Mouse (Mus musculus) ovary, adult 18-20 months (tissue): ENCODE results near the gene Eef1akmt1.
A peak's percentile ranks its signal among the peaks of the same experiment; 100 is the strongest.

Experiments
- DNase-seq: peaks from one replicate; pipeline ENCODE4 v3.0.0; 2022; ENCODE audit warnings: low spot score, mixed read lengths

Gene Eef1akmt1

DNA sequence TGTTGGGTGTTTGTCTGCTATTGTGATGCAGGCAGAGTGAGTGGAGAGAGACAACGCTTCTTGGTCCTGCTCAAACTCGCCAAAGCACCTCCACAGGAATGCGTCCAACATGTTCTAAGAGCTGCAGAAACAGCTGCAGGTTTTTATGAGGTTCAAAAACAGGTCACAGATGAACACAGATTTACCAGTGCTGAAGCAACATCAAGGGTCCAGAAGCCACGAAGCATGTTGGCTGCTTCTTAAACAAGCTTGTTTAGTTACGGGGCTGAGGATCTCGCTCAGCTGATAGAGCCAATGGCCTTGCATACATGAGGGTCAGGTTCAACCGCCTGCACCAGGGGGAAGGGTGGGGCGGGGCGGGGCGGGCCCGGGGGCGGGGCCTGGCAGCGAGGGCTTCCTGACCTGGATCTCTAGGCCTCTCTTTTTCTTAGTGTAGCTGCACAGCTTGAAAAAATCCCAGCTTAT is 24.8 kb downstream of the Eef1akmt1 start:
- DNase-seq = no peak

DNA sequence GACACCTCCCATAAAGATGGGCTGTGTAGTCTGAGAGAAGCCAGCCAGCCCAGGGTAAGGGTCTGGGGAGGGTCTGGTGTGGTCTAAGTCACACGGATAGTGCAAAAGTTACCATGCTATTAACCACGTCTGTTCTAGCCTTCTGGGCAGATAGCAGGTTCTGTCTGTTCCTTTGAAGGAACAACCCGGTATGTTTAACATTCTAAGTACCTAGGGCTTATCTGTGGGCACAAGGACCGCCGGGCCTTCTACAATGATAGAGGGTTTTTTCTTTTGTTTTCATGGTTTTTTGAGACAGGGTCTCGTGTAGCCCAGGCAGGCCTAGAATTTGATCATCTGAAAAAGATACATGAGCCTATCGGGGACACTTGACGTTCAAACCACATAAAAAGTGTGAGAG is 25.3 kb downstream of the Eef1akmt1 start:
- DNase-seq = no peak

DNA sequence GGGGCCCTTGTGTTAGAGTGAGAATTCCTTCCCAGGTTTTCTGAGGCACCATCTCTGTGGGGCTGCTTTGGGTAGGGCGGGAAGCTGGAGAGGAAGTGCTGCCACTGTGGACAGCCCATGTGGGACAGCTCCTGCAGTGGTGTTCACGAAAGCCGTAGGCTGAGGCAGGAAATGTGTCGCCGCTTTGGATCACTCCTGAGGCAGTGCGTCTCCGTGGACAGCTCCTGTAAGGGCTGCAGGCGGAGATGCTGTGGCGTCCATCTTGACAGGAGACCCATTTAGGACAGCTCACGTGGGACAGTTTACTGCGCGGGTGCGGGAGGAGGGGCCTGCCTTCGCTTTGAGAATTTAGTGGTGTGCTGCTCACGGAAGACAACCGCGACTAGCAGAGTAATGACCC is 25.9 kb downstream of the Eef1akmt1 start:
- DNase-seq = no peak

GRCm38 (mm10) chr14:57543420-57544039 is 27.9 kb downstream of the Eef1akmt1 start:
- no peak for DNase-seq

GRCm38 (mm10) chr14:57542231-57542630 is 29.2 kb downstream of the Eef1akmt1 start:
- DNase-seq = no peak

DNA sequence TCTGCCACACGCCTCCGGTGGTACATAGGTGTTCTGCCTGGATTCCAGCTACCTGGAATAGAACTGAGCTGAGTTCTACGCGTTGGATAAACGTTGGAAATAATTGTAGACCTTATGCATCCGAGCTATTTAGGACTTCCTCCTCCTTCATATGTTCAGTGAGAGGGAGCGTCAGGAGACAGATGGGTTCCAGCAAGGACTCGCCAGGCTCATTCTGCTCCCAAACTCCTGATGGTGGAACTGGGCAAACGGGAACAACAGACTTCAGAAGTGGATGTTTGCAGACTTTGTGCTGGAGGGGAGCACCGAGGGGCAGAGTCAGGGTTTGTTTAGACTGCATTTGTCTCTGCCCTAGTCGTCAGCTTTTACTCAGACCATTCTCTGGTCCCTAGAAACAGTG is 30.7 kb downstream of the Eef1akmt1 start:
- no peak for DNase-seq

DNA sequence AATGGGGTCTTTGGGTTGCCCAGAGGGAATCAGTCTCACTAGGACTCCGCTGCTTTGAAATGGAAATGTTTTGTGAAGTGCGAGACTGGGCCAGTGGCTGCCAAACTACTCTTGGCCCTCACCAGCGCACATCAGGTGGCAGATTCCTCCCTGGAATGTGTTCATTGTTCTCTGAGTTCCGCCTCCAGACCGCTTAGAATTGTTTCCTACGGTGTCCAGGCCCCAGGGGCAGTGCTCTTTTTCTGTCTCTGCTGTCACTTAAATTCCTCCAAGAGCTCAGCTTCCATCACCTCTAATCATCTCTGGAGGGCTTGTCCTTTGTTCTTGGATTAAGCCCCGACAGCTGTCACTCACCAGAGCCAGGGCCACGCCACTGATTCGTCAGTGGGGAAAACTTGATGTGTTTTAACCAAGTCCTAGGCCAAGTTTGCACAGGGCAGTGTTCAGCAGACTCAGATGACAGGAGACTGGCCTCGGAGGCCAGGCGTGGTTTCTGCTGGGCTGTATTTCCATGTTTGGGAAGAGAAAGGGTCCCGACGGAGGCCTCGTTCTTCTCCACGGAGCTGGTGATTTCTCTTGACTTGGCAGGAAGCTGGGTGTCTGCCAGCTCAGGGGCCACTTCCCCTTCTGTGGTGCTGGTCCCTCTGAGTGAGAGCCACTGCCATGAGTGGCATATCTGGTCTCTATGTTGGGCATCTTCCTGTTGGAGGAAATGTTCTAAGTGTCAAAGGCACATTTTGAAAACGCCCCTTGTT is 34.0 kb downstream of the Eef1akmt1 start:
- no peak for DNase-seq

- DNase-seq = no peak
These were observed 34.6 kb downstream of the Eef1akmt1 start for GRCm38 (mm10) chr14:57536820-57537219.

DNA sequence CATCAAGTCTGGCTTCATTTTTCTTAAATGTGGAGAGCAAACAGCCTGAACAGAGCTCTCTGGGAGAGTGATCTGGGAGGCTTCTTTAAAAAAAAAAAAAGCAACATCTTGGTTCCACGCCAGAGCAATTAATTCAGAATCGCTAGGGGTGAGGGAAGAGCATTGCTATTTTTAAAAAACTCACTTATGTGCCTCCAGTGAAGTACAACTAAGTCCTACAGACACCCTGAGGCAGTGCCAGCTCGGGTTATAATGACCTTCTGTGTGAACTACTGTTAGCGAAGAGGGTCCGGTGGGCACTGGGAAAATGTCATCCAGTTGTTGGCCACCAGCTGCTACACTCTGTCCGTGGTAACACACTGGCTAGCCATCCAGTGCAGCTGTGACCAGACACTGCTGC is 35.8 kb downstream of the Eef1akmt1 start:
- DNase-seq = no peak

DNA sequence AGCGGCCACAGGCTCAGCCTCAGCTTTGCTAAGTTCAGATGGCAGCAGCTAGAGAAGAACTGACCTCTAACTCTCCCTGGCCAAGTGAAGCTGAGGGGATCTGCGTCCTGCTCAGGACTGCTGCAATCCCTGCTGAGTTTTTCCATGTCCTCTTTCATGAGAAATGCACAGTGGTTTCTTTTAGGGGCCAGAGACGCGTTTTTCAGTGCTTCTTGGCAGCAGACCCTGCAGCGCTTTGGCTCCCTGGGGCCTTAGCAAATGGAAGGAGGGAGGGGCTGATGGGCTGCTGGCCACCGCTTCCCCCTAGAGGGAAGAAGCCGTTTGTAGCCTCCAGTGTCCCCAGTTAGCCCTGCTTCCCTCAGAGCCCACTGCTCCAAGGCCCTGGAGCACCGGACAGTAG is 36.5 kb downstream of the Eef1akmt1 start:
- DNase-seq = no peak

- no peak for DNase-seq
These were observed 37.1 kb downstream of the Eef1akmt1 start for GRCm38 (mm10) chr14:57534346-57534745.

- no peak for DNase-seq
These were observed 37.6 kb downstream of the Eef1akmt1 start for GRCm38 (mm10) chr14:57533841-57534240.

- no peak for DNase-seq
These were observed 38.2 kb downstream of the Eef1akmt1 start for GRCm38 (mm10) chr14:57533214-57533613.

GRCm38 (mm10) chr14:57532577-57532976 is 38.8 kb downstream of the Eef1akmt1 start:
- no peak for DNase-seq

DNA sequence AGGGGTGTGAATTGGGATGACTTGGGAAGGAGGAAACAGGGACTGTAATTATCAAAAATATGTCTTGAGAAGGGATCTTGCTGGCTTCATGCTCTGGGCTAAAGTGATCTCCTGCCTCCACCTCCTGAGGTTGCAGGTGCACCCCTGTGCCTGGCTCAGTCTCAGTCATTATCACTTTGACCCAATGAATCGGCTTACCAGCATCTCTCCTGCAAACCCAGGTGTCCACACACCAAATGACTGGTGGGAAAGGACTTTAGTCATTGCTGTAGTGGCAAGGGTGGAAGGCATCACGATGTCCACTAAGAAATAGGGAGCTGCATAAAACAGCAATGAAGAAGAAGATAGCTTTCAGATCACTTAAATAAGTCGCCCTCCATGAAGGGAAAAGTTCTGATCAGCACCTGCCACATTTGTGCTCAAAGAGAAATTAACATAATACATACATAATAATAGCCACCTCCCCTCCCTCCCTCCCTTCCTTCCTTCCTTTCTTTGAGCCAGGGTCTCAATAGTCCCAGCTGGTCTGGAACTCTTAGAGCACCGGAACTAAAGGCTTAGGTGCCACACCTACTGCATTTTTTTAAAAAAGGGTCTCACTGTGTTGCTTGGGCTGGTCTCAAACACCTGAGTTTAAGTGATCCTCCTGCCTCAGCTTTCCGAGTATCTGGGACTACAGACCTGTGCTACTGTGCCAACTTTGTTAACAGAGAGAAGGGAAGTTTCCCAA is 41.5 kb downstream of the Eef1akmt1 start:
- no peak for DNase-seq

DNA sequence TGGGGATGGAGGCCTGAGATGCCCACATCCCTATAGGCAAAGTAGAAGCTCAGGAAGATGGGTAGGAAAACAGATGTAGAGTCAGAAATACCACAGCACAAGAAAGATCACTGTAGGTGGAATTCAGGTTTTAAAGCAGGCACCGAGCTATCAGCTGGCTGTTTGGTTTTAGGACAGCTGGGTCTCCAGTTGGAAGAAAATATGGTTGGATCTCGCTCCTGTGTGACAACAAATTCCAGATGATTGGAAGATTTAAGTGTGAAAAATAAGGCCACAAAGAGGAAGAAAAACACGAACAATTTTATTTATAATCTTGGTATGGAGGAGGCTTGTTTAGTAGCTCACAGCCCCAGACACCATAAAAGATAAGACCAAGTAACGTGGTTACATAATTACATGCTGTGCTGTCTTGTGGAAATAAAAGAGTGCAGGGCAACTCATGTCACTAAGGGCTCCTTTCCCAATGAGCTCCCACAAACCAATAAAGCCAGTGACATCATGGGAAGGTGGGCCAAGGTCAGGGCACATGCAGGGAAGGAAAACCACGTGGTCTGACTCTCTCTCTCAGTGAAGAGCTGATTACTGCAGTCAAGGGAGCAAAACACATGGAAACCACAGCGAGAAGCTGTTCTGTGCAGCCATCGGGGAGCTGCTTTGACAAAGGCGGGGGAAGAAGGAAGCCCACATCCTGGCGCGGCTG is 42.2 kb downstream of the Eef1akmt1 start:
- DNase-seq = peak; percentile 67

DNA sequence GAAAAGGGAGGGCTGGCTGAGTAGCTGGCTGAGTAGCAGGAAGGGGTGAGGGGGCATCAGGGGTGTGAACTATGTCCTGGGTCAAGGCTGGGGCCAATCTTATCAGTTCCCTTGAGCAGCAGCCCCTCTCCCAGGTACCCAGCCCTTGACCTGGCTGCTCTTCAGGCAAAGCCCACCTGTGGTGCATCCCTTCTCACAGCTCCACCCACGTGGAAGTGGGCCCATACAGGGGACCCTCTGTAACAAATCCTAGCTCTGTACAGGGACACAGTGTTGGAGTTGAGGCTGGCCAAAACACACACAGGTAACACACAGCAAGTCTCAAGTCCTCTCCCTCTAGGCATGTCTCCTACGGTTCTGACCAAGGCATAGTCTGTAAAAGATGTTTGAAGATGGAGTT is 43.8 kb downstream of the Eef1akmt1 start:
- no peak for DNase-seq

GRCm38 (mm10) chr14:57527122-57527521 is 44.3 kb downstream of the Eef1akmt1 start:
- DNase-seq = no peak

- no peak for DNase-seq
These were observed 45.3 kb downstream of the Eef1akmt1 start for GRCm38 (mm10) chr14:57526050-57526623.

DNA sequence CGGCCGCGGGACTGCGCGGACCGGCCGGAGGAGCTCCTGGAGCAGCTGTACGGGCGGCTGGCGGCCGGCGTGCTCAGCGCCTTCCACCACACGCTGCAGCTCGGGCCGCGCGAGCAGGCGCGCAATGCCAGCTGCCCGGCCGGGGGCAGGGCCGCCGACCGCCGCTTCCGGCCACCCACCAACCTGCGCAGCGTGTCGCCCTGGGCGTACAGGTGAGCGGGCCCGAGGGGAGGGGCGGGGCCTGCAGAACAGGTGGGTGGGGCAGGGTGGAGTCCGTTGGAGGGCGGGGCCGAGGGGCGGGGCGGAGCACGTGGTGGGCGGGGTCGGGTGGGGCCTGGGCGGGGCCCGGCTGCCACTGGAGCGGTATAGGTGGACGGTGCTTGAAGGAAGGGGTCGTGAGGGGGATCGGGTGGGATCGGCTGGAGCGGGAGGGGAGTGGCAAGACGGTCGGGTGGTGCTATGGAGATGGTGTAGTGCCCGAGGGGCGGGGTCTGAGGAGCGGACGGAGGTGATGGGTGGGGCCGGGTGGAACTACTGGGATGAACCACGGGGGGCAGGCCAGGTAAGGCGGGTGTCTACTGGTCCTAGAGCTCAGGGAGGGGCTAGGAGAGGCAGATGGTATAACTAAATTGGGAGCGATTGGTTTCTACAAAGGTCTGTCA is 45.9 kb downstream of the Eef1akmt1 start:
- DNase-seq = peak; percentile 60

DNA sequence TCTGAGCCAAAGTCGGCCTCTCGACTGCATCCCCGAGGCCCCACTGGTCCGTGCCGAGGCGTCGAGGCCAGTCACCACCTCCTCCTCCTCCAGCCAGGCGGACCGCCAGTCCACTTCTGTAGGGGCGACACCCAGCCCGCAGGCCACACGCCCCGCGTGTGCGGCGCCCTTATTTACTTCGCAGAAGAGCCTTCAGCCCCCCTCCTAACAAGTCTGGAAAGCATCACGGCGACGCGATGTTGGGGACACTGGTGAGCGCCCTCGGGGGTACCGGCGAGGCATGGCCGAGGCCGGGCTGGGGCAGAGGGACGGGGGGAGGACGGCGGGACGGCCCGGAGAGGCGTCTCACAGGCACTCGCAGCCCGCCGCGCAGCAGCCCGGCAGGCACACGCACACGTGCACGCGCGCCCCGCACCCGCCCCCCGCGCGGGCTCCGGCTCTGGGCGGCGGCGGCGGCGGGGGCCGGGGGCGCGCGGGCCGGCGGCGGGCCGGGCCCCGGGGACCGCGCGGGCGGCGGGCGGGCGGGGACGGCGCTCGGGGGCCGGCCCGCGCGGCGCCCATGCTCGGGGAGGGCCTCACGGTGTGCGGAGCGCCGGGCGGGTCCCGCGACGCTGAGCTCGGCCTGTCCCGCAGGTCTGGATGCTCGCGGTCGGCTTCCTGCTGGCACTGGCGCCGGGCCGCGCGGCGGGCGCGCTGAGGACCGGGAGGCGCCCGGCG is 46.6 kb downstream of the Eef1akmt1 start, which contains the start of gene Il17d:
TSS of gene Il17d (plus strand) at position 107 of the 717 bp plus-strand sequence.
- no peak for DNase-seq
